Mouse (Mus musculus): ENCODE results near the gene Ccl7.

- TF ChIP-seq GATA1 (IDR thresholded peaks at IDR 0.05; ENCODE audit: borderline replicate concordance, low read length): no peak
- no peak for TF ChIP-seq FLI1 (IDR thresholded peaks at IDR 0.05; ENCODE audit: low read length)
Measured at GRCm38 (mm10) chr11:82035356-82035755, 10.2 kb upstream of the Ccl7 start, which contains the start of gene Ccl2.

Data from megakaryocyte, embryonic 14.5 days (primary cell).